8 mouse cellular contexts compared by ENCODE assay signal in genomic region chr14:55644261-55644888, GRCm38 (mm10). TPM values are rescaled to one million over a fixed set of nuclear protein-coding genes. Genes with fewer than 3 reads are reported as not detected.
A peak's percentile ranks its signal among the peaks of the same experiment; 100 is the strongest.
DNase-seq lines count a peak whose midpoint lies in the region; ATAC-seq and TF ChIP-seq lines count a peak whose summit lies in the region.

No protein-coding gene starts in this region.

- no peaks in the 10 kb centered on the region for H3K9me3 ChIP-seq in ES-E14 (ENCODE audit: control insufficient read depth, insufficient read depth, low read depth, low read length)
- H3K9me3 ChIP-seq in forebrain, embryonic 15.5 days: no peaks in the 10 kb centered on the region
- no peaks in the 10 kb centered on the region for H3K9me3 ChIP-seq in midbrain, embryonic 10.5 days (replicated peaks)

- H3K4me1 ChIP-seq in ES-E14 (ENCODE audit: control insufficient read depth in 2 of 2, insufficient read depth in 2 of 2, low read length in 2 of 2, poor library complexity in 1 of 2): peaks cover 3 to 6% of the 10 kb centered on the region in 2 experiments; a peak in 1 of 4 replicates
- H3K4me1 ChIP-seq in forebrain, embryonic 15.5 days: peaks cover 22% of the 10 kb centered on the region
- peaks cover 28% of the 10 kb centered on the region for H3K4me1 ChIP-seq in midbrain, embryonic 10.5 days

- peak overlapping the region; percentile 76 for H3K4me2 ChIP-seq in forebrain, embryonic 15.5 days (replicated peaks)

- no peaks in the 10 kb centered on the region for H3K27me3 ChIP-seq in forebrain, embryonic 15.5 days
- no peaks in the 10 kb centered on the region for H3K27me3 ChIP-seq in midbrain, embryonic 10.5 days (ENCODE audit: low read depth, poor library complexity, severe bottlenecking)

- DNase-seq in A20 (ENCODE audit: low read depth, low spot score): peak; percentile 67
- no peak for DNase-seq in ES-E14 (ENCODE audit: low read depth, low spot score)
- peak; percentile 20 for DNase-seq in kidney, adult 9 months
- DNase-seq in midbrain, embryonic 10.5 days (ENCODE audit: low spot score): no peak
- DNase-seq in retina, embryonic 14.5 days (ENCODE audit: low spot score): no peak
- no peak for DNase-seq in gastrocnemius, adult 18-20 months (ENCODE audit: low spot score)
- no peak for DNase-seq in right cerebral cortex, postnatal 14 days

- in situ Hi-C loops in ES-E14 (cut with MboI; ENCODE audit: low sequenced_read_pairs in 2 of 2, unreplicated experiment in 2 of 2): no loop called here

- peaks cover 11% of the 10 kb centered on the region for H3K36me3 ChIP-seq in ES-E14 (ENCODE audit: control insufficient read depth, insufficient read depth, low read length, poor library complexity, severe bottlenecking)
- peaks cover 18% of the 10 kb centered on the region for H3K36me3 ChIP-seq in forebrain, embryonic 15.5 days
- peaks cover 43% of the 10 kb centered on the region for H3K36me3 ChIP-seq in midbrain, embryonic 10.5 days

- H3K4me3 ChIP-seq in ES-E14 (ENCODE audit: insufficient read depth in 1 of 2, low read depth in 1 of 2, low read length in 2 of 2, poor library complexity in 1 of 2, severe bottlenecking in 1 of 2): peak overlapping the region; percentile 92 to 95
- H3K4me3 ChIP-seq in forebrain, embryonic 15.5 days: peak overlapping the region; percentile 71
- H3K4me3 ChIP-seq in midbrain, embryonic 10.5 days: peak overlapping the region; percentile 98

- ATAC-seq in forebrain, embryonic 15.5 days (replicated peaks): no peak

- H3K9ac ChIP-seq in ES-E14 (ENCODE audit: insufficient read depth, low read depth, low read length, poor library complexity, severe bottlenecking): peak overlapping the region; percentile 45
- peak overlapping the region; percentile 86 for H3K9ac ChIP-seq in forebrain, embryonic 15.5 days (replicated peaks)

- 29% methylated on average over 17 of the region's 17 CpGs for WGBS in forebrain, embryonic 15.5 days
- 42% methylated on average over 17 of the region's 17 CpGs for WGBS in midbrain, embryonic 10.5 days

- no peak overlapping the region for H3K27ac ChIP-seq in ES-E14 (ENCODE audit: insufficient read depth, low read depth, low read length, poor library complexity, severe bottlenecking)
- no peak overlapping the region for H3K27ac ChIP-seq in forebrain, embryonic 15.5 days (replicated peaks)
- H3K27ac ChIP-seq in midbrain, embryonic 10.5 days (replicated peaks): peak overlapping the region; percentile 96; the same call in 1 of the 2 replicates

TF ChIP-seq in ES-E14, 5 proteins besides CTCF, POLR2A, EP300 and RAD21:
- TF ChIP-seq ZNF384 (IDR thresholded peaks at IDR 0.05; ENCODE audit: low read depth, low read length): no peak
- TF ChIP-seq ZC3H11A (IDR thresholded peaks at IDR 0.05; ENCODE audit: borderline replicate concordance, low read depth, low read length): no peak
- no peak for TF ChIP-seq HCFC1 (IDR thresholded peaks at IDR 0.05; ENCODE audit: borderline replicate concordance, insufficient read depth, low read length)
- no peak for TF ChIP-seq CHD2 (IDR thresholded peaks at IDR 0.05; ENCODE audit: low read depth, low read length)
- TF ChIP-seq MAFK (IDR thresholded peaks at IDR 0.05; ENCODE audit: insufficient read depth, low read depth, low read length): no peak

RNA-seq across cellular contexts. Expression of gene Tm9sf1, which starts 0.8 kb away (rescaled TPM):
- total RNA-seq in ES-E14 (2012; rRNA removed): 41.1 and 76.1 TPM in 2 replicates
- 61.7 and 67.2 TPM in 2 replicates for polyA plus RNA-seq in forebrain, embryonic 15.5 days (2015; fragmentation: Nextera tagmentation; extraction: Ambion mirVana)
- polyA plus RNA-seq in midbrain, embryonic 10.5 days (2016; fragmentation: Nextera tagmentation; extraction: Ambion mirVana): 74.7 and 77.1 TPM in 2 replicates
- total RNA-seq in gastrocnemius, adult 18-20 months (2021): 10 to 100 TPM; 15.7 to 16.4 TPM

RNA-seq across cellular contexts. Expression of gene Tssk4, which starts 5.6 kb away (rescaled TPM):
- not detected in 2 replicates for total RNA-seq in ES-E14 (2012; rRNA removed)
- 0.38 and 0.53 TPM in 2 replicates for polyA plus RNA-seq in forebrain, embryonic 15.5 days (2015; fragmentation: Nextera tagmentation; extraction: Ambion mirVana)
- polyA plus RNA-seq in midbrain, embryonic 10.5 days (2016; fragmentation: Nextera tagmentation; extraction: Ambion mirVana): 0.75 and 0.79 TPM in 2 replicates
- total RNA-seq in gastrocnemius, adult 18-20 months (2021): under 1 TPM in 1 of 2 experiments, not detected in 1; 0.24 TPM

RNA-seq across cellular contexts. Expression of gene Gm49378, which starts 6.7 kb away (rescaled TPM):
- not detected in 2 replicates for total RNA-seq in ES-E14 (2012; rRNA removed)
- polyA plus RNA-seq in forebrain, embryonic 15.5 days (2015; fragmentation: Nextera tagmentation; extraction: Ambion mirVana): 1.4 and 2.0 TPM in 2 replicates
- polyA plus RNA-seq in midbrain, embryonic 10.5 days (2016; fragmentation: Nextera tagmentation; extraction: Ambion mirVana): 1.1 and 1.2 TPM in 2 replicates
- 1 to 10 TPM; 1.4 to 1.6 TPM for total RNA-seq in gastrocnemius, adult 18-20 months (2021)

RNA-seq across cellular contexts. Expression of gene Ipo4, which starts 8.6 kb away (rescaled TPM):
- 62.9 and 111 TPM in 2 replicates for total RNA-seq in ES-E14 (2012; rRNA removed)
- polyA plus RNA-seq in forebrain, embryonic 15.5 days (2015; fragmentation: Nextera tagmentation; extraction: Ambion mirVana): 82.0 and 82.1 TPM in 2 replicates
- polyA plus RNA-seq in midbrain, embryonic 10.5 days (2016; fragmentation: Nextera tagmentation; extraction: Ambion mirVana): 94.1 and 100 TPM in 2 replicates
- total RNA-seq in gastrocnemius, adult 18-20 months (2021): 10 to 100 TPM; 72.0 to 73.8 TPM

RNA-seq across cellular contexts. Expression of gene Mdp1, which starts 15.9 kb away (rescaled TPM):
- 13.0 and 16.5 TPM in 2 replicates for total RNA-seq in ES-E14 (2012; rRNA removed)
- 66.0 and 68.5 TPM in 2 replicates for polyA plus RNA-seq in forebrain, embryonic 15.5 days (2015; fragmentation: Nextera tagmentation; extraction: Ambion mirVana)
- polyA plus RNA-seq in midbrain, embryonic 10.5 days (2016; fragmentation: Nextera tagmentation; extraction: Ambion mirVana): 65.3 and 72.9 TPM in 2 replicates
- 10 to 100 TPM; 20.9 to 22.2 TPM for total RNA-seq in gastrocnemius, adult 18-20 months (2021)

Comparison
In these comparisons a context has a peak if more than half of its experiments do, and no peak if none do; other contexts are left out.
1. DNase-seq: peak in A20 (single experiment) and kidney, adult 9 months (single experiment); none in ES-E14 (single experiment), midbrain, embryonic 10.5 days (single experiment), retina, embryonic 14.5 days (single experiment), gastrocnemius, adult 18-20 months (single experiment) and right cerebral cortex, postnatal 14 days (single experiment).
2. Peak in every context shown above with its lines, with median percentiles within 50 percentile points of each other: H3K4me3 ChIP-seq.